Mouse (Mus musculus) limb, embryonic 14.5 days (tissue): ENCODE measurements at regions not wholly inside any gene's neighbourhood (a gene's known extent, or its start where the extent isn't known, plus 50 kb on each side); places are given as distances from the start of the nearest gene placed in this dataset.

Source experiments
- ATAC-seq: fragments of 200-750 bp; cut with Nextera tagmentation; 2 replicates; pipeline ENCODE4 v1.8.0; 2017; ENCODE audit warnings: low read depth, moderate number of reproducible peaks, moderate TSS enrichment; ENCODE audit not compliant: low FRiP score
- DNase-seq: peaks from one replicate; pipeline ENCODE4 v3.0.0-alpha.2; 2015; ENCODE audit warnings: low spot score
- H3K27ac ChIP-seq: fragments of 300-500 bp; sonication (generic); replicated peaks from 2 replicates; pipeline ENCODE4 v1.5.1; 2014; ENCODE audit warnings: low read depth, mild to moderate bottlenecking, low read length, moderate library complexity, mixed read lengths
- H3K27me3 ChIP-seq: fragments of 300-500 bp; sonication (generic); 2 replicates; pipeline ENCODE4 v1.6.1; 2014; ENCODE audit warnings: low read length, mixed read lengths; ENCODE audit not compliant: control insufficient read depth, insufficient read depth
- H3K36me3 ChIP-seq: fragments of 300-500 bp; sonication (generic); 2 replicates; pipeline ENCODE4 v1.6.1; 2014; ENCODE audit warnings: mild to moderate bottlenecking, low read length, moderate library complexity, mixed read lengths; ENCODE audit not compliant: control insufficient read depth, insufficient read depth
- H3K4me1 ChIP-seq: fragments of 300-500 bp; sonication (generic); 2 replicates; pipeline ENCODE4 v1.6.1; 2014; ENCODE audit warnings: antibody characterized with exemption, low read length, mixed read lengths; ENCODE audit not compliant: control insufficient read depth, insufficient read depth
- H3K4me2 ChIP-seq: fragments of 300-500 bp; sonication (generic); replicated peaks from 2 replicates; pipeline ENCODE4 v1.6.1; 2014; ENCODE audit warnings: low read depth, mild to moderate bottlenecking, low read length, moderate library complexity; ENCODE audit not compliant: severe bottlenecking
- H3K4me3 ChIP-seq: fragments of 300-500 bp; sonication (generic); replicated peaks from 2 replicates; pipeline ENCODE4 v1.5.1; 2014; ENCODE audit warnings: low read length
- H3K9ac ChIP-seq: fragments of 300-500 bp; sonication (generic); 2 replicates; pipeline ENCODE4 v1.6.1; 2014; ENCODE audit warnings: mild to moderate bottlenecking, low read depth, low read length, moderate library complexity; ENCODE audit not compliant: severe bottlenecking
- H3K9me3 ChIP-seq: fragments of 300-500 bp; sonication (generic); 2 replicates; pipeline ENCODE4 v1.6.1; 2016; ENCODE audit warnings: low read length; ENCODE audit not compliant: control insufficient read depth
- POLR2A ChIP-seq: fragments of 200-500 bp; IDR thresholded peaks from 2 replicates; pipeline ENCODE4 v1.8.0; 2012; ENCODE audit warnings: inconsistent platforms, mild to moderate bottlenecking, moderate library complexity, borderline replicate concordance; ENCODE audit not compliant: insufficient read depth, insufficient read length; ENCODE audit errors: extremely low read depth
- WGBS: fragments of 180-500 bp; shearing (Covaris S2); extraction: QIAGEN DNeasy Blood & Tissue Kit; methylation state at CpG from one replicate; pipeline ENCODE4 v1.1.7; 2014; 5-methylcytosine and 5-hydroxymethylcytosine counted together

DNA sequence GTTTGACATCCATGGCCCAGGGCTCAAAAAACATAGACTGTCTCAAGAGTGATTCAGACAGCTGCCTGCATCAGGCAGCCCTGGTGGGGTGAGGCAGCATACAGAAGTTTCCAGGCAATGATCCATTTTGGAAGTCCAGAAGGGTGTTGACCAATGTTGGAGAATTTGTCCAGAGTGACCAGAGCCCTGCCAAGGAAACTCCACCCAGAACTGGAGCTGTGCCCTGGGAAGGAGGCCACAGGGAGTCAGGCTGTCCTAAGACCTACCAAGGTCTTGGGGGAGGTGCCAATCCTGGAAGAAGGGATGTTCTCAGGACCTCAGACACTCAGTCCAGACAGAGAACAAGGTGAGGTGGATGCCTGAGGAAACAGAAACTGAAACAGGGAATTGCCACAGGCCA is 105.2 kb upstream of the Cops8 start:
- Histone ChIP-seq H3K9ac (no peak overlapping the region), H3K36me3 (no peaks in the 10 kb centered on the region), H3K4me3 (no peak overlapping the region), H3K4me2 (no peak overlapping the region), H3K9me3 (no peaks in the 10 kb centered on the region), H3K4me1 (peaks cover 19% of the 10 kb centered on the region), H3K27me3 (no peaks in the 10 kb centered on the region), H3K27ac (no peak overlapping the region)
- ATAC-seq, result no peak
- DNase-seq, result no peak
- no peak for TF ChIP-seq POLR2A

DNA sequence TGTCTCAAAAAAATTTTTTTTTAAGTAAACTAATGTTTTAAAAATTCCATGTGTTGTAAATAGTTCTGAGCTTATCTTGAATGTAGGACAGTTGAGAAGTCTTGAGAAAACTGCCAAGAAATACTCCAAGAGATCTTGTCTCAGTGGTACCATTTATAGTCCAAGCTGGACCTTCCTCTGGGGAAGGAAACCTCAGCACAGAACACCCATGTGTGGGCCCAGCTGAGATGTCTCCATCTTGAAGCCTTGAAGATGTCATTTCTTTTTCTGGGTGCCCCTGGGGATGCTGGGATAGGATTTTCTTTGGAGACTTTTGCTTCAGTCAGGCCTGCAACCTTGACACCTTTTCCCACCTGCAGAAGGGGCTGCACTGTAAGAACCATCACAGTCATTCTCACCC is 101.4 kb upstream of the Cops8 start:
- TF ChIP-seq POLR2A, result no peak
- DNase-seq (no peak), ATAC-seq (no peak)
- no peak overlapping the region for H3K4me3 ChIP-seq
- no peaks in the 10 kb centered on the region for H3K27me3 ChIP-seq
- H3K9ac ChIP-seq, result no peak overlapping the region
- no peak overlapping the region for H3K4me2 ChIP-seq
- H3K9me3 ChIP-seq, result no peaks in the 10 kb centered on the region
- peaks cover 12% of the 10 kb centered on the region for H3K4me1 ChIP-seq
- H3K36me3 ChIP-seq, result no peaks in the 10 kb centered on the region
- no peak overlapping the region for H3K27ac ChIP-seq

DNA sequence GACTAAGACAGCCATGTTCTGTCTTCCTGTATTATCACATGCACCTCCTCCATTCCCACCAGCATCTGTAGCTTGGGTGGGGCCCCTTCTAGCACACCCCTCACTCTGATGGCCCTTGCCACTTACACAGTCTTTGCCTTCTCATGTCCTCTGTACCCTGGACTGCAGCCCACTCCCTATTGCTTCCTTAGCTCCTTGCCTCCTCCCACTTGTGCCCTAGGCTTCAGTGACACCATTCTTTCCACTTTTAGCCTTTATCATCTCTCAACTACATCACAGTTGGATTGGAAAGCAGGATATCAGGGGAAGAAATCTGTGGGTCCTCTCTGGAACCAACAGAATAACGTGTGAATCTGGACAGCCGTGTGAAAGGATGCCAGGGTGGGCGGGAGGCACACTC is 100.4 kb upstream of the Cops8 start:
- no peaks in the 10 kb centered on the region for H3K27me3 ChIP-seq
- WGBS, result 92% methylated on average over 3 of the region's 3 CpGs
- no peak for TF ChIP-seq POLR2A
- ATAC-seq (no peak), DNase-seq (no peak)
- H3K36me3 ChIP-seq, result no peaks in the 10 kb centered on the region
- no peaks in the 10 kb centered on the region for H3K9me3 ChIP-seq
- peaks cover 15% of the 10 kb centered on the region for H3K4me1 ChIP-seq
- H3K9ac ChIP-seq, result no peak overlapping the region
- H3K27ac ChIP-seq, result no peak overlapping the region
- H3K4me3 ChIP-seq, result no peak overlapping the region
- H3K4me2 ChIP-seq, result no peak overlapping the region

DNA sequence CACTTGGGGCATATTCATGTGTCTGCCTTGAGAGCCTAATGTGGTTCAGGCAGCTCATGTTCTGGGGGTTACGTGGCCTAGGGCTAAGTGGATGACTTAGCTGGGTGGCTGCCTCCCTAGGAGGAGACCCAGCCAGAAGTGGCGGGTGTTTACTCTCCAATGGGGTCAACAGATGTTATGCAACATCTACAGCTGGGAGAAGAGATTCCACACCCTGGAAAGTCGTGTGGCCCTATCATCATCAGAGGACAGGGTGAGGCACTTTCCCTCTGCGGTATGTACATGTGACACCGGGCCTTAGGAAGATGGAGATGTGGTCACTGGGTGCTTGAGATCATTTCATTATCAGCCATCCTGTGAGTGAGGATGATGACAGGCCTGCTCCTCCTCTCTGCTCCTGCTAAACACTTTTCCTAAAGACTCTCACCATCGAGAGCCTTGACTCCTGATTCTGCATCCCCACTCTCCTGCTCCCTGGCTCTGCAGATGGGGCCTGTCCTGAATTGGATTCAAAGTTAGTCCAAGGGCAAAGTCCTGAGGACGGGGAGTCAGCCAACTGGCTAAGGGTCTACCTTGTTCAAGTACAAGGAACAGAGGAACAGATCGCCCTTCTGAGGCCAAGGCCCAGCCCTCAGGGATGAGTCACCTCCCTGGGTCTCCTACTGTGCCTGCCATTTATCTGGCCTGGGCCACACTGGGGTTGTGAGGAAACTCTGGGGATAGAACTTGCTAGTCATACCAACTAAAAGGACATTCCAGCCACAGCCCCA is 99.8 kb upstream of the Cops8 start:
- no peak for TF ChIP-seq POLR2A

DNA sequence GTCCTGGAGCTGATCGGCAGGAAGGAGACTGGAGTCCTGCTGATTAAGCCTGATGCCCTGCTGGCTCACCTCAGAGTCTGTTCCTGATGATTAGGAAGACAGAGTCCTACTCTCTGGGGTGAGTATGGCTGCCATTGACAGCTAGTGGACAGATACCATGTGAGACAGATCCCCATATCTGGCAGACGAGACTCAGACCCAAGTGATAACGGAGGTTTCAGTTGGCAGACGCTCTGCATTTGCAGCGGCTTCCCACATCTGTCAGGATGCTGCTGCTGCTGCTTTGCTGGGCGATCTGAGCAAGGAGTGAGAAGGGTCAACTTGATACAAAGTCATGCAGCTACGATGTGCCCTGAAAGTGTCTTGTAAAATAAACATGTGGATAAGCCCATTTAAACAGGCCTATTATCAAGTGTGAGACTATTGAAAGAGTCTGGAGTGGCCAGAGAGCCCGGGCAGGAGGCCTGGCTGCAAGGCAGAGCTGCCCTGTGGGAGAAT is 98.1 kb upstream of the Cops8 start:
- no peak for TF ChIP-seq POLR2A
- H3K27ac ChIP-seq, result no peak overlapping the region
- no peaks in the 10 kb centered on the region for H3K9me3 ChIP-seq
- H3K4me3 ChIP-seq, result no peak overlapping the region
- peaks cover 20% of the 10 kb centered on the region for H3K4me1 ChIP-seq
- ATAC-seq (no peak), DNase-seq (no peak)
- H3K36me3 ChIP-seq, result no peaks in the 10 kb centered on the region
- H3K9ac ChIP-seq, result no peak overlapping the region
- H3K27me3 ChIP-seq, result no peaks in the 10 kb centered on the region
- no peak overlapping the region for H3K4me2 ChIP-seq
- 24% methylated on average over 8 of the region's 8 CpGs for WGBS

More for the DNA sequence above, 99.8 kb upstream of the Cops8 start:
- Histone ChIP-seq H3K4me3 (no peak overlapping the region), H3K4me2 (no peak overlapping the region), H3K9me3 (no peaks in the 10 kb centered on the region), H3K4me1 (peaks cover 20% of the 10 kb centered on the region), H3K27me3 (no peaks in the 10 kb centered on the region), H3K9ac (no peak overlapping the region), H3K27ac (no peak overlapping the region), H3K36me3 (no peaks in the 10 kb centered on the region)
- WGBS, result 89% methylated on average over 8 of the region's 8 CpGs
- ATAC-seq, result no peak
- DNase-seq, result no peak

DNA sequence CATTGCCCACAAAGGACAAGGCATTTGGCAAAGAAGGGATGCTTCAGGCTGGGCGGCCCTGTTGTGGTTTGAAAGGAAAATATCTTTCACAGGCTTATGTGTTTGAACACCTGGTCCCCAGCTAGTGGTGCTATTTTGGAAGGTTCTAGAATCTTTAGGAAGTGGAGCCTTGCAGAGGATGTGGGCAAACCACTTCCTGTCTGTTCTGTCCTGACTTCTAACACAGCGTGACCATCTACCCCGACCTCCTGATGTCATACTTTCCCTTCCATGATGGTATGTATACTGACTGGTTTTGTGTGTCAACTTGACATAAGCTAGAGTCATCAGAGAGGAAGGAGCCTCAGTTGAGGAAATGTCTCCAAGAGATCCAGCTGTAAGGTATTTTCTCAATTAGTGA is 97.2 kb upstream of the Cops8 start:
- DNase-seq, result no peak
- H3K27me3 ChIP-seq, result no peaks in the 10 kb centered on the region
- no peak for TF ChIP-seq POLR2A
- H3K4me2 ChIP-seq, result no peak overlapping the region
- H3K9ac ChIP-seq, result no peak overlapping the region
- ATAC-seq, result no peak
- WGBS, result 73% methylated on average over 3 of the region's 3 CpGs
- H3K4me3 ChIP-seq, result no peak overlapping the region
- H3K9me3 ChIP-seq, result no peaks in the 10 kb centered on the region
- no peak overlapping the region for H3K27ac ChIP-seq
- peaks cover 20% of the 10 kb centered on the region for H3K4me1 ChIP-seq
- no peaks in the 10 kb centered on the region for H3K36me3 ChIP-seq
